Mouse (Mus musculus): Measurements from ENCODE around the gene Tgfb2.

The Tgfb2 gene

DNA sequence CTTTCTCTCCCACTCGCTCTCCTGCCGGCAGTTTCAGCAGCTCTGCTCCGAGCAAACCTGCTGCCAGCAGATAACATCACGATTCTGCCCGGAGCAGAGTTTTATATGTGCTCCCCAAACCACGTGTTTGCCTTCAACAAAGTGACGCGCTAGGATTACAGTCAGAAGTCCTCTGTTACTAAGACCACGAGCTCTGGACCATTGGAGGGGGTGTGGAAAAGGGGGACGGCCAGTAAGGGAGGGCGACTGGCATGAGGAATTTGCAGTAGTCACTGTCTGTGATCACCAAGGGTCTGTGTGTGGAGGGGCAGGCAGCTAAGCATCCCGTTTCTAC is at the start of gene Tgfb2:
Gene Tgfb2 (minus strand): TSS at position 75 of the 334 bp plus-strand sequence.
- DNase-seq: no peak

DNA sequence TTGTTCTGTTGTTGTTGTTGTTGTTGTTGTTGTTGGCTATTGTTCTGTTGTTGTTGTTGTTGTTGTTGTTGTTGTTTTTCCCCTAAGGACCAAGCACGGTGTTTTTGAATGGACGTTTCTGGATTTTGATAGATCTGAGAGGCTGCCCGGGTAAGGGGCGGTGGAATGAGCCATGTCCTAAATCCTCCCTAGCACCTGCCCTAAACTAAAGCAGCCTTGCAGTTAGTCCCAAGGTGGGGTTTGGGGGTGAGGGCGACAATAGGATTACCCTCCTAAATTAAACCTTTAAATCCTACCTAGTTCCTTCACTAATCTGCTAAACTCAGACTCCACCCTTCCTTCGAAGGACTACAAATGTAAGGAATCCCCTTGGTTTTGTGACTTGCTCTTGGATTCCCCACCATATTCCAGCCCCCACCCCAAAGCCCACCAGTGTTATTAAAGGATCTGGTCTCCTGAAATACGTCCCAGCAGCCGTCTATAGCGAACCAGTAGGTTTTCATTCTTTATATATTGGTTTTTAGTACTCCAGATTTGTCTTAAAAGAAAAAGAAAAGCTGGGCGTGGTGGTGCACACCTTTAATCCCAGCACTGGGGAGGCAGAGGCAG is 44.0 kb upstream of the Tgfb2 start:
- peak; percentile 9 to 35 for DNase-seq

DNA sequence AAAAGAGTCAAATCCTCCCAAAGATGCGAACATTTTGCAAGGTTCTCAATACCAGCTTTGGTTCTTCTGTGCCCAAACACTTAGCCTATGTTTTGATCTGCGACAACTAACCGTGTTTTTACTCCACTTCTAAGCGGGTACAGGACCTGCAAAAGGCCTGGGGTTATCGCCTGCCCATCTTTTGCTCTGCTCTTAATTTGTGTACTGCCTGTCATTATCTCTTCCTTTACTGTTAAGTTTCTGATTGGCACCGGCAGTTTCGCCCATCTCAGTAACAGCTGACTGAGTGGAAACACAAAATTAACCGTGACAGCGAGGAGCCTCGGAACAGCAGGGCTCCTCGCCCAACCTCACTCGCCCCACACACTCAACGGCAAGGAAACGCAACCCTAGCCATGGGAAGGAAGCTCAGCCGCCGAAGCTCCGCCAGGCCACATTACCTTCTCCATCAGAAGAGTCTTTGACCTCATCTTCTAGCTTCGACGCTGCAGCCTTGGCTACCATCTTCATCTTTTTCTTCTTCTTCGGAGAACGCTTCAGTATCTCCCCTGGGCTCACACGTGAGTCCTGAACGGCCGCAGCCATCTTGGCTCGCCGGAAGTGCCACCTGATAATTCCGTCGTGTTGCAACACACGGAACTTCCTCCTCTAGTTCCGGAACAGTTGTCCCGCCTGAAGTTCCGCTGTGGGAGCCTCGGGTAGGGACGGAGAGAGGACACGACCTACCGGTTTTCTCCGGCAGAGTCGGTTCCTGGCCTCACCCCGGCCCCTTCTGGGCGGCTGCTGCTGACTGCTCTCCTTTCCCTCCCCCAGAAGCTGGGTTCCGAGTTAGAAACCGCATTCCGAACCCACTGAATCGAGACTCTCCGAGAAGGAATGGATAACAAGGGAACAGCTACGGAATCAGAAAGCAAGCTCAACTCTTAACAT is 43.2 kb upstream of the Tgfb2 start, which contains the start of gene Rrp15:
Gene Rrp15 (minus strand): TSS at position 635 of the 930 bp plus-strand sequence.
- peak; percentile 68 to 89 for DNase-seq

GRCm38 (mm10) chr1:186739828-186740227 is 34.0 kb upstream of the Tgfb2 start:
- DNase-seq: no peak

GRCm38 (mm10) chr1:186735537-186735936 is 29.7 kb upstream of the Tgfb2 start:
- DNase-seq: no peak

DNA sequence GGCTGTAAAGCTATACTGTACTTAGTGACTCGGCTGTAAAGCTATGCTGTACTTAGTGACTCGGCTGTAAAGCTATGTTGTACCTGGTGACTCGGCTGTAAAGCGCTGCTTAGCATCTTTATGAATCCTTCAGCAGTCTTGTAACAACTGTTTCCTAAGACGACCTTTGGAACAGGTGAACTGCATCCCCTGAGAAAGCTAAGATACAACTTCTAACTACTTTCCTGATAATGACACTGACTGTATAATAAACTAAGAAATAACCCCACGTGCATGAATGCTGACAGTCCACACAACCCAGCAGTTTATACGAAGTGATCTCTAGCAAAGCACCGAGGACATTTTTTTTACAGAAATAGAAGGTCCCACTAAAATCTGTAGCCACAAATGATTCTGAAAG is 27.3 kb upstream of the Tgfb2 start:
- no peak for DNase-seq

GRCm38 (mm10) chr1:186728778-186729177 is 23.0 kb upstream of the Tgfb2 start:
- no peak for DNase-seq

GRCm38 (mm10) chr1:186726117-186726516 is 20.3 kb upstream of the Tgfb2 start:
- no peak for DNase-seq

- no peak for DNase-seq
These were observed 16.5 kb upstream of the Tgfb2 start for GRCm38 (mm10) chr1:186722299-186722698.

DNA sequence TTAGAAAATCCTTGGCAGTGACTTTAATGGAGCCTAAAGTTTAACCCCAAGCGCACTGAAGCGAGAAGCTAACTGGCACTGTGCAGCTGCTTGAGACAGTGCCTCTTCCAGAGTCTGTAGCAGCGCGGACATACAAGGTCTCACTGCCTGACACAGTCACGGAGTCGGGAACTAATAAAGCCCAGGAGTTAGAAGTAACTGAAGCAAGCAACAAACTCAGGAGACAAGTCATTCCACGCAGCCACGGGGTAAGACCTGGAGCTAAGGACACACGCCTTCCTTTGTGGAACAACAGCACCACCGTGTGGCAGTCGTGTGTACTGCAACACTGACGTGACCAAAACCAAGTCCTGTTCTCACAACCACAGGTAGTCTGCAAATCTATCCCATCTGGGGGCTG is 16.1 kb upstream of the Tgfb2 start:
- peak; percentile 75 to 86 for DNase-seq

DNA sequence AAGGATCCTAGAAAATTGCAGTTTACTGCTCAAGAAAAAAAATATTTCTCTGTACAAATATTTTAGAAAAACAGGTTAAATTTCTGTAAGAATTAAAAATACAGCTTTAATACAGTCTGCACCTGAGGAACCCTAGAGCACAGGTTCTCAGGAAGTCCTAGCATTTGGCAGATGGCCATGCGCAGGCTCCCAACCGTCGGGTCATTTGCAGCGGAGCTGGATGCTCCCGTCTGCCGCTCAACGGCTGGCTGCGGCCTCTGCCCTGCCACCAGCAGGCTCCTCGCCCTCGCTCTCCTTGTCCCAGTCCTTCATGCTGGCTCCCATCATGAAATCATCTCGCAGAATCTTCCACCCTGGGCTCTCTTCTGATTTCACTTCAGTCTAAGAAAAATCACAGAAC is 15.4 kb upstream of the Tgfb2 start:
- DNase-seq: no peak

DNA sequence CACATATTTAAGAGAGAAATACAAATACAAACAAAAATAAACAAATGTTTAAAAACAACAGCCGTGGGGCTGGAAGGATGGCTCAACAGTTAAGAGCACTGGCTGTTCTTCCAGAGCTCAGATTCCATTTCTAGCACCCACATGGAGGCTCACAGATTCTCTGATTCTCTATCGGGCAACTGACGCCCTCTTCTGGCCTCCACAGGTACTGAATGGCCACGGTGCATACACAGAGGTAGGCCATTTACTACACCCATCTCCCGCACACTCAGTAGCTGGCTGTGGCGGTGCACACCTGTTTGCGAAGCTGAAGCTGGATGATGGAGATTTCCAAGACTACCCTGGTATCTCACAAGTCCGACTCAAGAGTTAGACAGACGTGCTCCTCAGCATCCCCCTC is 13.9 kb upstream of the Tgfb2 start:
- no peak for DNase-seq

DNA sequence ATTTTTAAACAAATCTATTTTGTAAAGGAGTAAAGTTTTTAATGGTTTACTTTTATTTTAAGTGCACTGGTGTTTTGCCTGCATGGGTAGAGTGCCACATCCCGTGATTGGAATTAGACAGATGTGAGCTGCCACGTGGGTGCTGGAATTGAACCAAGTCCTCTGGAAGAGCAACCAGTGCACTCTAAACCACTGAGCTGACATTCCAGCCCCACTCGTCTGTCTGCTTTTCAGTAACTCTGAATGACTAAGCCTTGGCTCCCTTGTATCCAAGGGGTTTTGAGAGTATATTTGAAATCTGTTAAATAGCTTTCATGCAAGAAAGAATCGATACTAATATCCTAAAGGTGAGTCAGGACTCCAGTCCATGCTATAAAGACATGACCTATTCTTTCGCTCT is 13.1 kb upstream of the Tgfb2 start:
- no peak for DNase-seq

GRCm38 (mm10) chr1:186714980-186715896 is 9.4 kb upstream of the Tgfb2 start:
- no peak for DNase-seq

- DNase-seq: no peak
These were observed 8.4 kb upstream of the Tgfb2 start for GRCm38 (mm10) chr1:186714215-186714614.

DNA sequence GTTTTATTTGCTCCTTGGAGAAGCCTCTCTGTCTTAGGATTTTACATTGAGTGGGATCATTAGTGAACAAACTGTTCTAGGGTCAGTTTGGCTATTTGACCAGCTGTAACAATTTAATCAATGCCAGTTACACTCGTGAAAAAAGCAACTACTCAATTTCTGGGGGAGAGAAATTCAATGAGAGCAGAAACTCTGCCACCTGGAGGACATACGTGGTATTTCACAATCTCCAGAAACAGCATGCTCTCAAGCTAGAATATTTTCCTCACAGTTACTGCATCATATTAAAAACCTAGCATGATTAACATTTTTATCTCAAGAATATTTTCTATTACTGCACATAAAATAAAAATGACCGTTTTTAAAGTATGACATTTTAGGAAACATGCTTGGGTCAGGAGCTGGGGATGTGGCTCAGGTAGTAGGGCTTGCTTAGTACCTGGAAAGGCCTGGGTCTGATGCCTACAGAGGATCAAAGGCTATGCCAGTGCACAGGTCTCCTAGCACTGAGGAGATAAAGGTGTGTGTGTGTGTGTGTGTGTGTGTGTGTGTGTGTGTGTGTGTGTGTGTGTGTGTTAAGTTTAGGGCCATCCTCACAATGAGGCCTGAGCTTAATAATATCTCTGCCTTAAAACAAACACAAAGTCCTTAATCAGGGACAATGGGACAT is 7.1 kb upstream of the Tgfb2 start:
- peak; percentile 18 to 36 for DNase-seq

DNA sequence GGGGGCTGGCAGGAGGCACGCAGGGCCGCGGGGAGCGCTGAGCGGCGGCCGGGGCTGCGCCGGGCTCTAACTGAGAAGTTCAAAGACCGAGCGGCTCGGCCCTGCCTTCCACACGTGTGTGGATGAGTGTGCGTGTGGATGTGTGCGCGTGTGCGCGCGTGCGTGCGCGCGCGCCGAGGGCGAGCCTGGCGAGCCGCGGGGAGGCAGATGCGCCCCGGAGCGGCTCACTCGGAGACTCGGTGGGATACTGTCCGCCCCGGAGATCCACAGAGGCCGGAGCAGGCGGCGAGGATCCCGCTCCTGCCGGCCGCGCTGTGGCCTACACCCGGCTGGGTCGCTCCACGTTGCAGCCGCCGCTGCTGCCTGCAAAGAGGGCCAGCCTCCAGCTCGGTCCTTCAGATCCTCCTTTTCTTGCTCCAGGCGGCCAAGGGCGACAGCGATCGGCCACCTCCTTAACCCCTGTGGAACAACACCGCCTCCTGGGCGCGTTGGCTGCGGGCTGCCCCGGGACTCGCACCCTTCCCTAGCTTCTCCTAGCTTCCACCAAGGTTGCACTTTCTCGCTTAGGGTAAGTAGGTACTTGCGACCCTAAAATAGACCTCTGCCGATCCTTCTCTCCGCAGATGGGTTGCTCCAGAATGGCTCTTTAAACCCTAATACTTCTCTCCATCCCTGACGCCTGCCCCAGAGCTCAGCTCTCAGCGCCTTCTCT is 430 bp downstream of the Tgfb2 start:
- peak; percentile 11 to 32 for DNase-seq

DNA sequence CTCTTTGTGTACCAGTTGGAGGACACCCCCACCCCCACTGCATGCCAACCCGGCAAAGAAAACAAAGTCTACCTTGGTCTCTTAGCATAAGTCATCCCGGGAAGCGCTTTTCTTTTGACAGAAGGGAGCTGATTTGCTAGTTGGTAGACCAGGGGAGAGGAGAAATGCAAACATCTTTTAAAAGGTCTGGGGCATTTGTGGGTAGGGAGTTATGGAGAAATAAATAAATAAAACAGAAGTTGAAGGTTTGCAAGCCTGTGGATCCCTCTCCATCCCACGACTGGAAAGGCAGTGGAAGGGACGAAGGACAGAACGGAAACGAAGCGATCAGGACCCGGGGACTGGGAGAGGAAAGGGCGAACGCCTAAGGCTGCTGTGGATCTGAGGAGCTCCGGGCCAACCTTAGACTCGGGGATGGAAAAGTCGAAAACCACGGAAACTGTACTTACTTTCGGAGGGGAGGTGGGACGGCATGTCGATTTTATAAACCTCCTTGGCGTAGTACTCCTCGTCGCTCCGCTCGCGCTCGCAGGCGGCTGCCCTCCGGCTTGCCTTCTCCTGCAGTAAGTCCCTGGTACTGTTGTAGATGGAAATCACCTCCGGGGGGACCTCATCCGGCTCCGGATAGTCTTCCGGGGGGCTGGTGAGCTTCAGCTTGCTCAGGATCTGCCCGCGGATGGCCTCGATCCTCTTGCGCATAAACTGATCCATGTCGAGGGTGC is 1.6 kb downstream of the Tgfb2 start:
- DNase-seq: peak in 1 of 2 experiments; percentile 17

DNA sequence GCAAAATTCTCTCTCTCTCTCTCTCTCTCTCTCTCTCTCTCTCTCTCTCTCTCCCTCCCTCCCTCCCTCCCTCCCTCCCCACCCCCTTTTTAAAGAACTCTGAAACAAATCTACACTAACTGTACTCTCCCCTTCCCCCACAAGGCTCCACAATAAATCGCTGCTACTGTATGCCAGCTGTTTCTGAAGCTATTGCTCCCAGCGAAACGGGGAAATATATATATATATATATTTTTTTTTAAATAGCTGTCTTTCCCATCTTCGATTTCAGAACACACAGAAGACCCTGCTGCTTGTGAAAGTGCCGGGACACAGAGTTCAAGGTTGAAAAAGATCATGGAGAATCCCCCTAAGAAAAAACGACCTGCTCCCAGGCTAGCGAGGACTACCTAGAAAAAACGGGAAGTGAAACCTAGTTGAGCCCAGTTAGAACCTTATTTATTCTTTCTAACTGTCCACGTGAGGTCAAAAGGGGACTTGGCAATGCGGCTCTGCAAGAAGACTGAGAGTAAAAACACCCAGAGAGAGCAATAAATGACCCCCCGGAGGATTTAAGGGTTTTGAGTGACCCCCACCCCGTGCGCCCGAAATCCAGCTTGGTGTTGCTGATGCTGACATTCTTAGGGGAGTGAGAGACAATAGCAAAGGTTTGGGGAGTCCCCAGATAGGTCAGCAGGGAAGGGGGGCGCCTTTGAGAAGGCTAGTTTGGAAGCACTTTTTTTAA is 2.4 kb downstream of the Tgfb2 start:
- DNase-seq: no peak

All from cerebellum, adult 18-20 months (tissue).